Mouse (Mus musculus): ENCODE data around the gene Pkd2. TPM values are rescaled to one million over a fixed set of nuclear protein-coding genes. Genes with fewer than 3 reads are reported as not detected.
"Not testable (repeated sequence)": the region's sequence is repeated elsewhere in the genome, so short reads cannot be mapped to it uniquely, and the experiment has no call there.

Pkd2 gene
- polyA plus RNA-seq, 1 experiment from 2014 or later, result 4.5 TPM

- H3K9me3 ChIP-seq (ENCODE audit: control insufficient read depth), result no peaks in the 10 kb centered on the region
- ATAC-seq, result no peak
- no peak overlapping the region for H3K9ac ChIP-seq (ENCODE audit: low read depth, low read length)
- 67% methylated on average over 1 of the region's 1 CpGs for WGBS
- H3K4me3 ChIP-seq (ENCODE audit: low read depth, low read length), result no peak overlapping the region
- H3K4me2 ChIP-seq (replicated peaks; ENCODE audit: low read depth), result no peak overlapping the region
- no peak overlapping the region for H3K27ac ChIP-seq (ENCODE audit: low read depth, low read length)
- no peaks in the 10 kb centered on the region for H3K4me1 ChIP-seq (replicated peaks; ENCODE audit: control insufficient read depth, insufficient read depth, low read length)
- TF ChIP-seq CTCF (IDR thresholded peaks at IDR 0.05; ENCODE audit: low read depth), result no peak
- H3K36me3 ChIP-seq (ENCODE audit: control insufficient read depth, insufficient read depth), result no peaks in the 10 kb centered on the region
- H3K27me3 ChIP-seq (replicated peaks; ENCODE audit: control insufficient read depth, insufficient read depth, low read length), result no peaks in the 10 kb centered on the region
Observed at GRCm38 (mm10) chr5:104442850-104443249, 16.4 kb upstream of the Pkd2 start.

GRCm38 (mm10) chr5:104446156-104446555 is 13.1 kb upstream of the Pkd2 start:
- ATAC-seq, result no peak
- no peaks in the 10 kb centered on the region for H3K9me3 ChIP-seq (ENCODE audit: control insufficient read depth)
- WGBS, result 10% methylated on average over 3 of the region's 3 CpGs

GRCm38 (mm10) chr5:104448346-104448745 is 10.9 kb upstream of the Pkd2 start:
- not testable (repeated sequence) for H3K9me3 ChIP-seq (ENCODE audit: control insufficient read depth); ATAC-seq; H3K4me1 ChIP-seq (replicated peaks; ENCODE audit: control insufficient read depth, insufficient read depth, low read length); H3K36me3 ChIP-seq (ENCODE audit: control insufficient read depth, insufficient read depth); H3K27ac ChIP-seq (ENCODE audit: low read depth, low read length); H3K9ac ChIP-seq (ENCODE audit: low read depth, low read length); H3K4me2 ChIP-seq (replicated peaks; ENCODE audit: low read depth); H3K27me3 ChIP-seq (replicated peaks; ENCODE audit: control insufficient read depth, insufficient read depth, low read length); H3K4me3 ChIP-seq (ENCODE audit: low read depth, low read length)
- 29% methylated on average over 6 of the region's 6 CpGs for WGBS

More at GRCm38 (mm10) chr5:104446156-104446555, 13.1 kb upstream of the Pkd2 start:
- H3K36me3 ChIP-seq (ENCODE audit: control insufficient read depth, insufficient read depth), result no peaks in the 10 kb centered on the region
- no peaks in the 10 kb centered on the region for H3K4me1 ChIP-seq (replicated peaks; ENCODE audit: control insufficient read depth, insufficient read depth, low read length)
- peak; percentile 92 for TF ChIP-seq CTCF (IDR thresholded peaks at IDR 0.05; ENCODE audit: low read depth)
- H3K4me2 ChIP-seq (replicated peaks; ENCODE audit: low read depth), result no peak overlapping the region
- no peak overlapping the region for H3K9ac ChIP-seq (ENCODE audit: low read depth, low read length)
- H3K4me3 ChIP-seq (ENCODE audit: low read depth, low read length), result no peak overlapping the region
- no peaks in the 10 kb centered on the region; the same call in 1 of the 2 replicates for H3K27me3 ChIP-seq (replicated peaks; ENCODE audit: control insufficient read depth, insufficient read depth, low read length)
- H3K27ac ChIP-seq (ENCODE audit: low read depth, low read length), result no peak overlapping the region

- ATAC-seq, result no peak
- no peaks in the 10 kb centered on the region for H3K36me3 ChIP-seq (ENCODE audit: control insufficient read depth, insufficient read depth)
- no peaks in the 10 kb centered on the region for H3K4me1 ChIP-seq (replicated peaks; ENCODE audit: control insufficient read depth, insufficient read depth, low read length)
- H3K9me3 ChIP-seq (ENCODE audit: control insufficient read depth), result no peaks in the 10 kb centered on the region
- WGBS, result 52% methylated on average over 3 of the region's 3 CpGs
- H3K4me3 ChIP-seq (ENCODE audit: low read depth, low read length), result no peak overlapping the region
- H3K4me2 ChIP-seq (replicated peaks; ENCODE audit: low read depth), result no peak overlapping the region
- H3K27me3 ChIP-seq (replicated peaks; ENCODE audit: control insufficient read depth, insufficient read depth, low read length), result no peaks in the 10 kb centered on the region; the same call in 1 of the 2 replicates
- TF ChIP-seq CTCF (IDR thresholded peaks at IDR 0.05; ENCODE audit: low read depth), result no peak
- H3K9ac ChIP-seq (ENCODE audit: low read depth, low read length), result no peak overlapping the region
- H3K27ac ChIP-seq (ENCODE audit: low read depth, low read length), result no peak overlapping the region
Observed at GRCm38 (mm10) chr5:104449491-104449890, 9.8 kb upstream of the Pkd2 start.

- H3K4me1 ChIP-seq (replicated peaks; ENCODE audit: control insufficient read depth, insufficient read depth, low read length), result no peaks in the 10 kb centered on the region
- H3K27ac ChIP-seq (ENCODE audit: low read depth, low read length), result no peak overlapping the region
- no peaks in the 10 kb centered on the region; the same call in 1 of the 2 replicates for H3K27me3 ChIP-seq (replicated peaks; ENCODE audit: control insufficient read depth, insufficient read depth, low read length)
- H3K4me3 ChIP-seq (ENCODE audit: low read depth, low read length), result no peak overlapping the region
- TF ChIP-seq CTCF (IDR thresholded peaks at IDR 0.05; ENCODE audit: low read depth), result no peak
- ATAC-seq, result no peak
- WGBS, result 74% methylated on average over 1 of the region's 1 CpGs
- no peaks in the 10 kb centered on the region for H3K36me3 ChIP-seq (ENCODE audit: control insufficient read depth, insufficient read depth)
- H3K9ac ChIP-seq (ENCODE audit: low read depth, low read length), result no peak overlapping the region
- no peak overlapping the region for H3K4me2 ChIP-seq (replicated peaks; ENCODE audit: low read depth)
- 0 out of 2 replicates have a peak, but pooled peaks cover 4% of the 10 kb centered on the region for H3K9me3 ChIP-seq (ENCODE audit: control insufficient read depth)
Observed at GRCm38 (mm10) chr5:104453075-104453474, 6.2 kb upstream of the Pkd2 start.

GRCm38 (mm10) chr5:104454564-104454963 is 4.7 kb upstream of the Pkd2 start:
- no peak for TF ChIP-seq CTCF (IDR thresholded peaks at IDR 0.05; ENCODE audit: low read depth)
- H3K4me2 ChIP-seq (replicated peaks; ENCODE audit: low read depth), result no peak overlapping the region
- peaks cover 3% of the 10 kb centered on the region; the same call in 1 of the 2 replicates for H3K4me1 ChIP-seq (replicated peaks; ENCODE audit: control insufficient read depth, insufficient read depth, low read length)
- 0 out of 2 replicates have a peak, but pooled peaks cover 4% of the 10 kb centered on the region for H3K9me3 ChIP-seq (ENCODE audit: control insufficient read depth)
- WGBS, result 87% methylated on average over 6 of the region's 6 CpGs
- no peak for ATAC-seq
- no peaks in the 10 kb centered on the region for H3K36me3 ChIP-seq (ENCODE audit: control insufficient read depth, insufficient read depth)
- no peak overlapping the region for H3K27ac ChIP-seq (ENCODE audit: low read depth, low read length)
- no peak overlapping the region for H3K4me3 ChIP-seq (ENCODE audit: low read depth, low read length)
- no peaks in the 10 kb centered on the region; the same call in 1 of the 2 replicates for H3K27me3 ChIP-seq (replicated peaks; ENCODE audit: control insufficient read depth, insufficient read depth, low read length)
- no peak overlapping the region for H3K9ac ChIP-seq (ENCODE audit: low read depth, low read length)
